Mouse (Mus musculus) cerebellum, adult 11-12 months (tissue): ENCODE measurements around the gene Olfr1440.

Source experiments
- DNase-seq: peaks from one replicate; pipeline ENCODE4 v3.0.0; 2022

Olfr1440 gene

DNA sequence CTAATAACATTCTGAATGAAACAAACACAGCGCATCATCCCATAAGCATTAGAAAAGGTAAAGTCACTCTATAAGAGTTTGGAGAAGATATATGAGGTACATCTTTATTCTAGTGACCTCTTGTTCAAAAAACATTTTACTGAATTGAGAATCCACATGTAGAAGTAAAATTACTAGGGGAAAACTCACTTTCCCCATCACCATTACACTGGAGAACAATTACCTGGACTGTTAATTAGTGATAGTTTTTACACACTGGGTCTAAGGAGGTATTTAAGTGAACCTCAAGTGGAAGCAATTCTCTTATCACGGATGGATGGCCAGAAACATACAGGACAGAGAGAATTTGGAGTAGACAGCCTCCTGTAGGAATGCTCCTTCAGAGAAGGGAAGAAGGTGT lies at the start of gene Olfr1440:
Olfr1440 (plus strand) TSS at position 301 of the 400 bp plus-strand sequence.
- no peak for DNase-seq

GRCm38 (mm10) chr19:12373004-12373403 lies 14.1 kb upstream of the Olfr1440 start:
- no peak for DNase-seq

DNA sequence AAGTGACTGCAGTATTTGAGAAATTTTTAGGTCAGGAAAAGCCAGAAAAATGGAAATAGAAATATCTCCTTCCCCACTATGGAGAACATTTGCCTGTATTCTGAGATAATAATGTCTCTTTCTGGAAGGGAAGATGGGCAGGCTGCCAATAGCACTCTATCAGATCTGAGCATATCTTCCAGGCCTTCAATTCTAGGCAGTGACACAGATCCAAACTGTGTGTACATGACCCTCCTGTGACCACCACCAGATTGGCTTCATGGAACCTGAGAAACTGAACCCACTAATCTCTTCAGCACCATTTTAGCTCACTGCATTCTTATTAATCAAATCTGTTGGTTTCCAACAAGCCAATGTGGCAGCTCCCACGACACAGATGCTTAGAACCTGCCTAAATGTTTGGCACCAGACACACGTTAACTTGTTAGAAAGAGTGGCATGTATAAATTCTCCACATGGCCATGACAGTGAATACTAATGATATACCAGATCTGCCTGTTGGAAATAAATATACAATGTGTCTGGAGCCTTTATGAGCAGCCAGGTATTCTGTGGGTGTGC lies 12.5 kb upstream of the Olfr1440 start:
- no peak for DNase-seq

DNA sequence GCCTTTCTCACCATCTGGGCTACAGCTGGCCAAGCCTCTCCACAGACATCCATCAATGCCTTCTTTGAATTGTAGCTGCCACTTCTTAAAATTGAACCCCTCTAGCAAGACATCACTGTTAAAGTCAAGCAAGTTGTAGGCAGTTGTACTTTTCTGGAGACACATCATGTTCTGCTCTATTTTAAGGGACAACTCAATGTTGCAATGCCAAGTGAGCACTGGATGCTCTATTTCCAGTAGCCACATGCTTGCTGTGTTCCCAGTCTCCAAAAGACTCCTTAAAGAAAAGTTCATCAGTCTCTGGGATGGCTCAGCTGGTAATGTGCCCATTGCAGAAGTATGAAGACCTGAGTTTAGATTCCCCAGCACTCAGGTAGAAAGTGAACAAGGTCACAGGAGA lies 26.7 kb downstream of the Olfr1440 start:
- DNase-seq, result no peak

- no peak for DNase-seq
Measured at GRCm38 (mm10) chr19:12417361-12417760, 30.3 kb downstream of the Olfr1440 start, which contains the start of gene Olfr1441. Gene Olfr1441 (plus strand): TSS chr19:12417433.

DNA sequence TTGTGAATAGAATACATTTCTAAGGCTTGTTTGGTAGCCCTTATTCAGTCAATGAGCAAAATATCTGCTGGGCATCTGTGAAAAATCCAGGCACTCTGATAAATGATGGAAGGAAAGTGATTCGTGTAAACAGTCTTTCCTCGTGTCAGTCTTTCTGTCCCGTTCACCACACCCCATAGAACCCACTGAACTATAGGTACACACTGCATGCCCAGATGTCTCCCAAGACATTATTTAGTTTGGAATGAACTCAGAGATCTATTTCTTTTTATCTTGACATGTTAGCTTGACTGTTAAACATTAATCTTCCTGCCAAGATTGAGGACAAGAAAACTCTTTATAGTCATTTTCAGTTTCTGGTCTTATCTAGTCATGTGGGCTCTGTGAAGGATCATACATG lies 31.2 kb downstream of the Olfr1440 start:
- no peak for DNase-seq

- DNase-seq, result no peak
Measured at GRCm38 (mm10) chr19:12420555-12420954, 33.5 kb downstream of the Olfr1440 start.

- no peak for DNase-seq
Measured at GRCm38 (mm10) chr19:12421680-12422079, 34.6 kb downstream of the Olfr1440 start.

- DNase-seq, result no peak
Measured at GRCm38 (mm10) chr19:12427101-12427500, 40.0 kb downstream of the Olfr1440 start.

DNA sequence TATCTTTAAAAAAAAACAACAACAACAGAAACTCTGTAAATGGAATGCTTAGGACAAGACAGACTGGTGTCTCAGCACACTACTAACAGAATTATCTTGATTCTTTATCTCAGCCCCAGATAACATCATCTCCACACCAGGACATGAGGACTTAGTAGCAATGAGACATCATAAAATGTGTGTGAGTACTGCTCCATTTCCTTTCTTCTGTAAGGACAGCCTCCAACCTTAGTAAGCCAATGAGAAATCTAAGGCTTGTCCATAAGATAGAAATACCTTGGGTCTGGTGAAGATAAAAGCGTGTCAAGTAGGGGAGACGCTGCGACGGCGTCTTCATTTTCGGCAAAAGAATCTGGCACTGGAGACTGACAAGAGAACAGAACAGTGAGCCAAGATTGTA lies 40.5 kb downstream of the Olfr1440 start, which contains the start of gene Pfpl:
Pfpl (plus strand) TSS at position 301 of the 400 bp plus-strand sequence.
- DNase-seq, result no peak

DNA sequence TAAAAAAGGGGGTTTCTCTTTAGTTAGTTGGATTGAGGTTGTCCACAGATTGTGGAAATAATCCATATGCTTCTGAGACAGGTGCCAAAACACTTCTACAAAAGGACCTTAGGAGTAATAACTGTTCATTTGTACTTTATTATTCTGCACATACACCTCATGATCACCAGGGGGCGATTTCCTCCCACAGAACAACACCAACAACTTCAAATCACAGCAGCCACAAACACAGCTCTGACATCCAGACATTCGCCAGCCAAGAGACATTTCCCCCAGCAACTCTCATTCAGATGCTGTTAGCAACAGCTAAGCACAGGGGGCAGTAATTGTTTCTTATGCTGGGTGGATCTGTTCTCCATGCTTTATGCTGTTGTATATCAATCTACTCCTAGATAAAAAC lies 46.0 kb downstream of the Olfr1440 start:
- peak; percentile 6 for DNase-seq

DNA sequence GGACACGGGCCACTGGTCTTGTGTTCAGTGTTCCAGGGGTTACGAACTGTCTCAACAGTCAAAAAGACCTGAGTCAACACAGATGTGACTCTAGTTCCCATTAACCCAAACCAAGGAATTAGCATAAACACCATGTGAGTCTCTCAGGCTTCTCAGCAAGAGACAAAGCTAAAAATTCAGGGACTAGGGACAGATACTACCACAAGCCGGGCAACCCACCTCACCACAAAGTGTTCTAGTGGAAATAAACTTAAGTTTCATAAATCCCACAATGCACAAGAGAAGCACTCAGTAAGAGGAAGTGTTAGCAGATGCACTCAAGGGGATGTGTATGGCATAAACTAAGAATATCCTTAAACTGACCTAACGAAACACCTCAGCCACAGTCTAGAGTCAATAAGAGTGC lies 47.9 kb downstream of the Olfr1440 start:
- no peak for DNase-seq

DNA sequence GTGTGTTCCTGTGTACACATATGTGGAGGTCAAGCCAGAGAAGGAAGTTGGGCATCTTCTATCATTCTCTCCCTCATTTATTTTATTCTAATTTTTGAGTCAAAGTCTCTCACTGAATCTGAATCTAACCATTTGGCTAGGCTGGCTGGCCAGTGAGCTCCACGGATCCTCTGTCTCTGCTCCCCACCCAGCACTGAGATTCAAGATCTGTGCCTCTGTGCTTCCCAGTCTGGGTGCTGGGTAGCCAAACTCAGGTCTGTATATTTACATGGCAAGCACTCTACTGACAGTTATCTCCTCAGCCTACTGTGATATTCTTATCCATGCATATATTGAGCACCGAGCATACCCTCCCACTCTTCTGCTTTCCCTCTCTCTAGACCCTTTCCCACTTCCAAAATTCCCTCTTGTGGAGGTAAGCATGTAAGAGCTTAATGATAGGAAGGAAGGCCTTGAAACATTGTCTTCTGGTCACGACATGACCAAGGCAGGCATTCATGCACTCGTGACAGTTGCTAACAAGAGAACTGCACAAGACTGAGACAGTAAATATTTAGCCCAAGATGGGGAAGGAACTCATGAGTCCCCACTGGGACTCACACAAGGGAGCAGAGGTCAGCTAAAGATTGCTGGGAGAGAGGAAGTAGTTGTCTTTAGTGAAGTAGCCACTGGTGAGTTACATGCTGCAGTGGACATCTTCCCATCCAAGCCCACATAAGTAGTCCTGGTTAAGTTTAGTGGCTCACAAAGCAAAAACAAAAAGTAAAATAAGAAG lies 48.9 kb downstream of the Olfr1440 start:
- no peak for DNase-seq

GRCm38 (mm10) chr19:12439581-12439980 lies 52.5 kb downstream of the Olfr1440 start:
- DNase-seq, result no peak

DNA sequence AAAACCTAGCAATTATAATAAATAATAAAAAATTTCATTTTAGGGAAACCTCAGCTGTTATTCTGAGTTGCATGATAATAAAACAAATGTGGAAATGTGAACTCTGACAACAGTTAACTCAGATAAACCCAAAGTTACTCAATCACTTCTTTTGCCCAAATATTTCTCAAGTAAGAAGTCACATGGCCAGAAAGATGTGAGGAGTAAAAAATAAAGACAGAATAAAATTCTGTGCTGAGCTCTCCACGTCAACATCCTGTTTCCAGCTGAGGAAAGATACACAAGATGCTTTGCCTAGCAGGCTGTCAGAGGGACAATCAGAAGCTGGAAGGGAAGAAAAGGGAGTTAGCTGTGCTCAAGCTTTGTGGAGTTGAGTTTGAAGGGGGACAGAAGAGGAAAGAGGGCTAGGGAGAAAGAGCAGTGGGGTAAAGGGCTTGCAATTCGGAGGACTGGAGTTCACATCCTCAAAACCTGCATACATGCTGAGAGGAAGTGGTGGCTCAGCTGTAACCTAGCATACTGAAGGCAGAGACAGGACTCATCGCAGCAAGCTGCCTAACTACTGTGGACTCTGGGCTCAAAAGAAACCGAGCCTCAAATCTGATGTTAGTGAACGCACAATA lies 53.1 kb downstream of the Olfr1440 start:
- no peak for DNase-seq

- no peak for DNase-seq
Measured at GRCm38 (mm10) chr19:12442560-12442959, 55.5 kb downstream of the Olfr1440 start.

- no peak for DNase-seq
Measured at GRCm38 (mm10) chr19:12445014-12445413, 57.9 kb downstream of the Olfr1440 start.
